Mouse (Mus musculus) urinary bladder, postnatal 10 days (tissue): ENCODE measurements around the gene Sbf1.

Source experiments
- DNase-seq: peaks from one replicate; pipeline ENCODE4 v3.0.0; 2022; ENCODE audit warnings: low spot score

The Sbf1 gene

DNA sequence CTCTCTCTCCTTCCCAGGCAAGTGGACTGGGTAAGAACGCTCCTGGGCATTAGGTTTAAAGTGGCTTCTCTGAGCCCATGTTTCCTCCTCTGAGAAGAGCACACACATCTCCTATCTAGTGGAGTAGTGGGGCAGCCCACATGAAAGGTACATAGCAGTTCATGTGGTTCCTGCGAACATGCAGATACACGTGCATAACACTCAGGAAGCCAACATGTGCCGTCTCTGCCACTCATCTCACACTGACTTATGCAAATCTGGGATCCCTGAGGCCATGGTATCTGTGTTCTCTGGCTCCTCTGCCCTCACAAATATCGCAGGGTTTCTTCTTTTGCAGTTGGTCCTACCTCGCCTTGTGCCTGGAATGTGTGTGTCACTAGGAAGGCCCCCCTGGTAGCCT, 32.6 kb downstream of the Sbf1 start:
- no peak for DNase-seq

DNA sequence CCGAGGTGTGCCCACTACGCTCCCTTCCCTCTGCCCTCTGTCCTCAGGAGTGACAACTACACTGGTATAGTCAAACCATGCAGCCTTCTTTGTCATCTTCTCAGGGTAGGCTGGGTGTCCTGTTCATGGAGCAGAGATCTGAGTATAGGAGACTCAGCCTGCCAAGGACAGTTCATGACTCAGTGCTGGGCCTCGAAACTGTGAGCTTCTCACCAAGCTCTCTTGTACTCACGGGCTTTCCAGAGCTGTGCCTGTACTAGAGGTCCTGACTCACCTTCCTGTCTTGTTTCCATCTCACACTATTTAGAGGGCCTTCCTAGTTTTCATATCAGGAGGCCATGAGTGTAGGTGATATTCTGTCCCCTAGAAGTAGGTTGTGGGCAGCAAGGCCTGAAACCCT, 37.7 kb downstream of the Sbf1 start:
- no peak for DNase-seq

DNA sequence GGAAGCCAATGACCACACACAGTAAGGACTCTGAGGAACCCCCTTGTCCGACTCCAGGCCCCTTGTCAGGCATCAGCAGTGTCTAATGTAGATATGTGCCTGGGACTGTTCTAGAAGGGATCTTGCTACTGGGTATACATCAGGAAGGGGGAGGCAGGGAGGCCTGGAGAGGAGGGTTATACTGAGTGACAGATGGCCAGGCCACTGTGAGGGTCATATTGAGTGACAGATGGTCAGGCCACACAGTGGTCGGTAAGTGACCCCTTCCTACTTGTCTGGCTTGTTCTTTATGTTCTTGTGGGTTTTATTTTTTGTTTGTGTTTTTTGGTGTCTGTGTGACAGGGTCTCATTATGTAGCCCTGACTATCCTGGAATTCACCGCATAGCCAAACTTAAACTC, 39.6 kb downstream of the Sbf1 start:
- DNase-seq, result no peak

- DNase-seq, result no peak
Measured at GRCm38 (mm10) chr15:89264485-89264884, 50.6 kb downstream of the Sbf1 start.

- DNase-seq, result no peak
Measured at GRCm38 (mm10) chr15:89258997-89259396, 56.1 kb downstream of the Sbf1 start.

DNA sequence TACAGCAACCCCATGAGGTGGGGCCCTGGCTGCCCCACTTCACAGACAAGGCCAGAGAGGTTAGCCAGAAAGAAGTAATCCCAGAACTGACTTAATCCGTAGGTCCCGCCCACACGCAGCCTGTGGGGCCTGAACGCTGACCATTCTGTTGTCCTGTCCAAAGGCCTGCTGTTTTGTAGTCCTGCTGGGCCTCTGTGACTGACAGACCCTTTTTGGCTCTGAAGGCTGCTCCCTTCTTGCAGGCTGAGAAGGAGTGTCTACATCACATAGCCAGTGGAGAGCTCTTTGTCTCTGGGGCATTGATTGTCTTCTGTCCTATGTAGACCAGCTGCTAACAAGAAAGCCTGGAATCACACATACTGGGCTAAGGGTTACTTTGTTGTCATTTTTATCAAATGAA, 59.8 kb downstream of the Sbf1 start:
- DNase-seq, result no peak

DNA sequence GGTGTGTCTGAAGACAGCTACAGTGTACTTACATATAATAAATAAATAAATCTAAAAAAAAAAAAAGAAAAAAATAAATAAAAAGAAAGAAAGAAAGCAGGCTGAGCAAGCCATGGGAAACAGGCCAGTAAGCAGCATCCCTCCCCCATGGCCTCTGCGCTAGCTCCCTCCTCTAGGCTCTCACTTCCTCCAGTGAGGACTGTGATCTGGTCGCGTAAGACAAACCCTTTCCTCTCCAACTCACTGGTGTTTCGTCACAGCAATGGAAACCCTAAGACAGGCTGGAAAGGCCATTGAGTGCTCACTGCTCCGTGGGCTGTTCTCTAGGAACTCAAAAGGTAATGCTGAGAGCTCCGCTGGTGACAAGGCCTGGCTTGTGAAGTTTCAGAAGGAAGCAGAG, 66.0 kb downstream of the Sbf1 start:
- no peak for DNase-seq

DNA sequence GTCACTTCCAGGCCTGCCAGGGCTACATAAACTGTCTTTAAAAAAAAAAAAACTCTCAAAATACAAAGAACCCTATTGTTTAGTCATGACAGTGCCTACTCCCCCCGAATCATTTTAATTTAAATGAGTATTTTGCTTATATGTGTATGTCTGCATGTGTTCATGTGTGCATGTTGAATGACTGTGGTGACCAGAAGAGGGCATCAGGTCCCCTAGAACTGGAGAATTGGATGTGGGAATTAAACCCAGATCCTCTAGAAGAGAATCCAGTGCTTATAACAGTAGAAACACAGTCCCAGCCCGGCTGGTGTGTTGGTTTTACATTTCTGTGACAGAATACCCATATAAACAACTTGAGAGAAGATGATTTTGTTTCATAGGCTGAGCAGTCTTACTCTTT, 74.1 kb downstream of the Sbf1 start:
- no peak for DNase-seq

DNA sequence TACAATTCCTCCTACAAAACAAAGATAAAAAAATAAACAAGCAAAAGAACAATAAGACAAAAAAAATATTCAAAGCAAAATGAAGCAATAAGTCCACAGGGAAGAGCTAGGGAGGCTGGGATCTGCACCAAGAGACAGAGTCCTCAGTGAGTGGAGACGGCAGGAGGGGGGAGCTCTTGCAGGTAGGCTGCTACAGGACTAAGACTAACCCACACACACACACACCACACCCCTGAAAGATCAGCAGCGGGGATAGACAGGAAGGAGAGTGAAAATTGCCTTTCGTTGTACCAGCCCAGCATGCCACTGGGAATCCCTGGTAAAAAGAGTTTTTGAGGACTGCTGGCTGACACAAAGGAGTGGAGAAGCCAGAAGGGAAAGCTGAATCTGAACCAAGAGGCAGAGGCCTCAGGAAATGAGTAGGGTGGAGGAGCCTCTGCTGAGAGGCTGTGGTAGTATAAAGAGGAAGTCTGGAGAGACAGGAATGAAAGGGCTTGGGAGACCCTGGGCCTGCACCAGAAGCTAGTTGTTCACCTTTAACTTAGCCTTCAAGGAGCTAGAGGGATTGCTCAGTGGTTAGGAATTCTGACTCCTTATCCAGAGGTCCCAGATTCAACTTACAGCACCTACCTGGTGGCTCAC, 75.2 kb downstream of the Sbf1 start:
- no peak for DNase-seq
